32 mouse cellular contexts compared by ENCODE assay signal in the genomic region with DNA sequence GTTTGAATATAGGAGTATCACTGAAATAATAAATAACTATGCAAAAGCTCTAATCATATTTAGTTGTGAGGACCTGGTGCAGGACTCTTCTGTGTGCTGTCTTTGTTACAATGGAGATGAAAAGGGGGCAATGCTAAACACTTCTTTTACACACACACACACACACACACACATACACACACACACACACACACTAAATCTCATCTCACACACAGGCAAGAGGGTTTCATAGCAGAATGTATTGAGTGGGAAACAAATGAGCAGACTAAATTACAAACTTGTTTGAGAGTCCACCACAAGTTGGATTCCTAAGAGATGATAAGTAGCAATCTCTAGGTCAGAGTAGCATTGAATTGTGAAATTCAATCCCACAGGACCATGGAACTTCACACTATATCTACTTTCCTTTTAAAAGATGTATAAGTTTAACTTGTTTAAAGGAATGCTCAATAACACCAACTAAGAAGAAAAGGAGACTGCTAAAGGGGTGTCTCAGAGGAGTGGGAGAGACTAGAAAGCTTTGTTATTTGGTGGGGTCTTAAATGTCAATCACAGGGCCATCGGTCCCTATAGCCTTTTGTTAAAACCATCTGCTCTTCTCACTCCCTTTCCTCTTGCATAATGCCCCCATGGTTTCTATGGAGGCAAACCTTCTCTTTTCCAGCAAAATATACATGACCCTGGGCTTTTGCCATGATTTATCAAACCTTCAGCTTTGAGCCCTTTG. TPM values are rescaled to one million over a fixed set of nuclear protein-coding genes. Genes with fewer than 3 reads are reported as not detected.
DNase-seq lines count a peak whose midpoint lies in the region; ATAC-seq lines count a peak whose summit lies in the region.
"Had no signal": no experiment of that assay in that cellular context is flagged by ENCODE, and none has a peak within 500 bp of the region (broad histone marks: within the 10 kb centered on the region; RNA-seq: fewer than 3 reads in every experiment).

No protein-coding gene starts in this region.

- H3K9me3 ChIP-seq in hindbrain, embryonic 11.5 days (ENCODE audit: control insufficient read depth, low read length): no peaks in the 10 kb centered on the region
- H3K9me3 ChIP-seq in hindbrain, embryonic 16.5 days (ENCODE audit: control insufficient read depth, low read length): no peaks in the 10 kb centered on the region
- H3K9me3 ChIP-seq in neural tube, embryonic 11.5 days (ENCODE audit: control insufficient read depth, low read length): 0 out of 2 replicates have a peak, but pooled peaks cover 2% of the 10 kb centered on the region
- H3K9me3 ChIP-seq: hindbrain, embryonic 15.5 days; intestine, embryonic 15.5 days; liver, embryonic 13.5 days; megakaryocyte, embryonic 14.5 days had no signal

- peak; percentile 46 for DNase-seq in hindbrain, embryonic 11.5 days (ENCODE audit: low spot score)
- DNase-seq in neural tube, embryonic 11.5 days (ENCODE audit: low spot score): peak; percentile 13
- no peak for DNase-seq in neural tube, embryonic 10.5 days (ENCODE audit: extremely low spot score, low spot score)
- DNase-seq in embryo, embryonic 10.5 days (ENCODE audit: low spot score): peak; percentile 73
- no peak for DNase-seq in cerebellum, postnatal 4 days (ENCODE audit: low spot score in 2 of 2)
- no peak for DNase-seq in left cerebral cortex, adult 9 months (ENCODE audit: low spot score in 2 of 2)
- DNase-seq: adrenal gland, adult 2 months; adrenal gland, postnatal 36 days; cerebellum, adult 2 months; cerebellum, postnatal 14 days; gastrocnemius, postnatal 10 days; heart, postnatal 14 days; kidney, adult 8-10 months; kidney, postnatal 4 days; left cerebral cortex, postnatal 4 days; liver, embryonic 13.5 days; lung, adult 18-20 months; lung, postnatal 4 days; right cerebral cortex, postnatal 4 days; thymus, adult 18-20 months; thymus, postnatal 36 days had no signal

- H3K27ac ChIP-seq in hindbrain, embryonic 11.5 days (ENCODE audit: low read depth, low read length): 0 out of 2 replicates have a peak overlapping the region, but pooled peaks have one; percentile 30
- H3K27ac ChIP-seq in hindbrain, embryonic 16.5 days (ENCODE audit: low read depth, low read length): no peak overlapping the region
- H3K27ac ChIP-seq in neural tube, embryonic 11.5 days (ENCODE audit: low read depth, low read length): peak overlapping the region; percentile 64; the same call in 1 of the 2 replicates
- H3K27ac ChIP-seq: forebrain, embryonic 13.5 days; hindbrain, embryonic 15.5 days; intestine, embryonic 15.5 days; kidney, postnatal 0 days; liver, embryonic 13.5 days; stomach, postnatal 0 days had no signal

- WGBS in hindbrain, embryonic 11.5 days: 17% methylated on average over 1 of the region's 1 CpGs
- WGBS in hindbrain, embryonic 16.5 days: 20% methylated on average over 1 of the region's 1 CpGs
- 32% methylated on average over 1 of the region's 1 CpGs for WGBS in neural tube, embryonic 11.5 days

- ATAC-seq in hindbrain, embryonic 11.5 days (ENCODE audit: low FRiP score): peak; percentile 88
- no peak for ATAC-seq in hindbrain, embryonic 16.5 days
- ATAC-seq in neural tube, embryonic 11.5 days (ENCODE audit: insufficient read depth, low FRiP score, low TSS enrichment): peak; percentile 86
- ATAC-seq: activated CD4-positive, CD25-positive, alpha-beta regulatory T cell, adult 4 months; CD4-positive, CD25-positive, alpha-beta regulatory T cell, adult 4 months; forebrain, embryonic 13.5 days; intestine, embryonic 15.5 days; lung, postnatal 0 days had no signal

- H3K9ac ChIP-seq in hindbrain, embryonic 11.5 days (ENCODE audit: low read depth, low read length): no peak overlapping the region
- H3K9ac ChIP-seq in hindbrain, embryonic 16.5 days (ENCODE audit: low read depth, low read length): no peak overlapping the region
- H3K9ac ChIP-seq in neural tube, embryonic 11.5 days (ENCODE audit: low read length): no peak overlapping the region
- H3K9ac ChIP-seq: forebrain, embryonic 13.5 days; hindbrain, embryonic 15.5 days; intestine, embryonic 15.5 days; liver, embryonic 13.5 days had no signal

- H3K4me1 ChIP-seq in hindbrain, embryonic 11.5 days (replicated peaks; ENCODE audit: control insufficient read depth, insufficient read depth, low read length): no peaks in the 10 kb centered on the region
- H3K4me1 ChIP-seq in hindbrain, embryonic 16.5 days (ENCODE audit: control insufficient read depth, insufficient read depth, low read depth, low read length): no peaks in the 10 kb centered on the region
- 0 out of 2 replicates have a peak, but pooled peaks cover 4% of the 10 kb centered on the region for H3K4me1 ChIP-seq in neural tube, embryonic 11.5 days (ENCODE audit: control insufficient read depth, insufficient read depth, low read length)
- H3K4me1 ChIP-seq: forebrain, embryonic 13.5 days; hindbrain, embryonic 15.5 days; intestine, embryonic 15.5 days had no signal

- H3K4me3 ChIP-seq in hindbrain, embryonic 11.5 days (ENCODE audit: low read depth, low read length): no peak overlapping the region
- H3K4me3 ChIP-seq in hindbrain, embryonic 16.5 days (ENCODE audit: low read length): no peak overlapping the region
- no peak overlapping the region for H3K4me3 ChIP-seq in neural tube, embryonic 11.5 days (ENCODE audit: low read depth, low read length)
- H3K4me3 ChIP-seq: erythroblast, embryonic 14.5 days; forebrain, embryonic 13.5 days; hindbrain, embryonic 15.5 days; intestine, embryonic 15.5 days; liver, embryonic 13.5 days; megakaryocyte, embryonic 14.5 days had no signal

- no peaks in the 10 kb centered on the region for H3K27me3 ChIP-seq in hindbrain, embryonic 11.5 days (ENCODE audit: control insufficient read depth, insufficient read depth, low read length)
- H3K27me3 ChIP-seq in hindbrain, embryonic 16.5 days (replicated peaks; ENCODE audit: control insufficient read depth, insufficient read depth, low read length): no peaks in the 10 kb centered on the region
- H3K27me3 ChIP-seq in neural tube, embryonic 11.5 days (ENCODE audit: control insufficient read depth, insufficient read depth, low read length): no peaks in the 10 kb centered on the region
- H3K27me3 ChIP-seq: forebrain, embryonic 13.5 days; hindbrain, embryonic 15.5 days; intestine, embryonic 15.5 days; liver, embryonic 13.5 days; megakaryocyte, embryonic 14.5 days had no signal

- no peaks in the 10 kb centered on the region for H3K36me3 ChIP-seq in hindbrain, embryonic 11.5 days (ENCODE audit: control insufficient read depth, insufficient read depth, low read length)
- H3K36me3 ChIP-seq in hindbrain, embryonic 16.5 days (ENCODE audit: control insufficient read depth, insufficient read depth, low read length): no peaks in the 10 kb centered on the region
- H3K36me3 ChIP-seq in neural tube, embryonic 11.5 days (ENCODE audit: control insufficient read depth, insufficient read depth, low read length): no peaks in the 10 kb centered on the region
- H3K36me3 ChIP-seq: hindbrain, embryonic 15.5 days; intestine, embryonic 15.5 days; liver, embryonic 13.5 days had no signal

- no peak overlapping the region for H3K4me2 ChIP-seq in hindbrain, embryonic 11.5 days (replicated peaks; ENCODE audit: low read depth, low read length)
- no peak overlapping the region for H3K4me2 ChIP-seq in hindbrain, embryonic 16.5 days (ENCODE audit: low read length)
- no peak overlapping the region for H3K4me2 ChIP-seq in neural tube, embryonic 11.5 days (ENCODE audit: low read depth)
- H3K4me2 ChIP-seq: forebrain, embryonic 13.5 days; hindbrain, embryonic 15.5 days; intestine, embryonic 15.5 days; liver, embryonic 13.5 days had no signal

RNA-seq across cellular contexts. Expression of gene Prdm5, which starts 35.5 kb away (rescaled TPM):
- polyA plus RNA-seq in hindbrain, embryonic 11.5 days (2014; fragmentation: Nextera tagmentation; extraction: Ambion mirVana): 16.2 and 16.4 TPM in 2 replicates
- polyA plus RNA-seq in hindbrain, embryonic 16.5 days (2015; fragmentation: Nextera tagmentation; extraction: Ambion mirVana): 6.7 and 7.1 TPM in 2 replicates
- 14.1 and 15.1 TPM in 2 replicates for polyA plus RNA-seq in neural tube, embryonic 11.5 days (2014; fragmentation: Nextera tagmentation; extraction: Ambion mirVana)
- polyA plus RNA-seq: erythroblast, embryonic 14.5 days had no signal

Comparison
In these comparisons a context has a peak if more than half of its experiments do, and no peak if none do; other contexts are left out.
1. DNase-seq: peak in hindbrain, embryonic 11.5 days (single experiment), neural tube, embryonic 11.5 days (single experiment) and embryo, embryonic 10.5 days (single experiment); none in neural tube, embryonic 10.5 days (single experiment), cerebellum, postnatal 4 days (0 of 2) and left cerebral cortex, adult 9 months (0 of 2).